Comparison of ENCODE assay signal across 14 mouse cellular contexts in the genomic region with DNA sequence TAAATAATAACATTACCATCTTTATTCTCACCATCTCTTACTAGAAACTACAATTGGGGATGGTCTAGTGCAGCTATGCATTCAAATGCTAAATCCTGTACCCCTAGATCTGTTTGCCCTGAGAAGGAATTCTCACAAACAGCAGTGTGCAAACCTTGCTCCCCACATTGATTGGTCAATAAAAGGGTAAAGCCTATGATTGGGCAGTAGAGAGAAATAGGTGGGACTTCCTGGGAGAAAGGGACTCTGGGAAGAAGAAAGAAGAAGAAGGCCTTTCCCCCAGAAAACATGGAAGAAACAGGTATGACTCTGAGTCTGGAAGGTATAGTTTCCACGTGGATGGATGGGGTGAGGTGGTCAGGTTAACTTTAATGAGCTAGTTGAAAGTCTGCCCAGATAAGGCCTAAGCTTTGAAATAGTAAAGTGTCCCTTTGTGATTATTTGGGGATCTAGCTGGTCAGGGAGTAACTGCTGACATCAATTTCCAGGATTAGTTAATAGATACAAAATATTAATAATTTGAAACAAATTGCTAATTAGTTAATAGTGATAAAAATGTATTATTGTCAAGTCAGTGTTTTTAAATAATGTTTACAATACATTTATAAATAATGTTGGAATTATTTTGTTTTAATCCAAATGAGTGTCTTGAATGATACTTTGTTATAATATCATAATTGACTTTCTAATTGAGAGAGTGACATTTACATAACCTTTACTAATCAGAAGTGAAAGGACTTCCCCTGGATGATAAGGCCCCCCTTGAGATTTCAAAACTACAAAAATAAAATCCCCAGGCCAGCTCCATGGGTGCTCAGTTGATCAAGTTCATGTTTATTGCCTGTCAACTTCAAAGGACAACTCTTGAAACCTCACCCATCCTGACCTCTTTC. TPM values are rescaled to one million over a fixed set of nuclear protein-coding genes. Genes with fewer than 3 reads are reported as not detected.
DNase-seq lines count a peak whose midpoint lies in the region; ATAC-seq and TF ChIP-seq lines count a peak whose summit lies in the region.
"Had no signal": no experiment of that assay in that cellular context is flagged by ENCODE, and none has a peak within 500 bp of the region (broad histone marks: within the 10 kb centered on the region; RNA-seq: fewer than 3 reads in every experiment).

No protein-coding gene starts in this region.

- peak overlapping the region; percentile 77 for H3K27ac ChIP-seq in ES-Bruce4 (ENCODE audit: insufficient read depth, low read length)
- no peak overlapping the region for H3K27ac ChIP-seq in liver, embryonic 16.5 days (ENCODE audit: low read length)
- no peak overlapping the region for H3K27ac ChIP-seq in midbrain, embryonic 11.5 days (ENCODE audit: low read depth, low read length)
- no peak overlapping the region for H3K27ac ChIP-seq in forebrain, postnatal 0 days (ENCODE audit: low read depth, low read length)
- H3K27ac ChIP-seq: embryonic facial prominence, embryonic 12.5 days; forebrain, embryonic 12.5 days; hindbrain, postnatal 0 days; lung, embryonic 15.5 days had no signal

- peak; percentile 32 for DNase-seq in c-Kit-negative CD71-positive TER-119-positive erythroid progenitor cells, embryonic 14.5 days (ENCODE audit: low read depth, low spot score)
- DNase-seq in midbrain, embryonic 11.5 days (ENCODE audit: low spot score, missing footprints) = no peak
- no peak for DNase-seq in adrenal gland, adult 18-20 months (ENCODE audit: low spot score in 2 of 2)
- no peak for DNase-seq in forebrain, postnatal 0 days
- DNase-seq: cerebellum, adult 11 months; right cerebral cortex, postnatal 14 days; thymus, adult 2 months had no signal

- peak overlapping the region; percentile 99 for H3K9ac ChIP-seq in ES-Bruce4 (ENCODE audit: low read depth, poor library complexity, severe bottlenecking)
- no peak overlapping the region for H3K9ac ChIP-seq in liver, embryonic 16.5 days (ENCODE audit: low read depth, low read length)
- H3K9ac ChIP-seq in midbrain, embryonic 11.5 days (ENCODE audit: low read length) = no peak overlapping the region
- no peak overlapping the region for H3K9ac ChIP-seq in forebrain, postnatal 0 days
- H3K9ac ChIP-seq: embryonic facial prominence, embryonic 12.5 days; forebrain, embryonic 12.5 days; lung, embryonic 15.5 days had no signal

- no peaks in the 10 kb centered on the region for H3K79me2 ChIP-seq in C2C12 (ENCODE audit: control insufficient read depth, insufficient read depth)

- no peaks in the 10 kb centered on the region for H3K79me3 ChIP-seq in C2C12 (ENCODE audit: low read depth)

- peak overlapping the region; percentile 40 for H3K4me3 ChIP-seq in C2C12 (ENCODE audit: insufficient read depth, poor library complexity, severe bottlenecking)
- peak overlapping the region; percentile 67 for H3K4me3 ChIP-seq in ES-Bruce4 (ENCODE audit: low read depth, low read length)
- H3K4me3 ChIP-seq in liver, embryonic 16.5 days (ENCODE audit: low read depth, low read length) = peak overlapping the region; percentile 22
- no peak overlapping the region for H3K4me3 ChIP-seq in midbrain, embryonic 11.5 days (ENCODE audit: low read depth, low read length)
- H3K4me3 ChIP-seq in forebrain, postnatal 0 days (ENCODE audit: low read depth, low read length) = no peak overlapping the region
- H3K4me3 ChIP-seq: embryonic facial prominence, embryonic 12.5 days; forebrain, embryonic 12.5 days; lung, embryonic 15.5 days had no signal

- H3K4me1 ChIP-seq in ES-Bruce4 (ENCODE audit: control insufficient read depth, insufficient read depth, low read length) = peaks cover 2% of the 10 kb centered on the region
- no peaks in the 10 kb centered on the region; the same call in none of the 2 replicates for H3K4me1 ChIP-seq in liver, embryonic 16.5 days (ENCODE audit: control insufficient read depth, low read depth, low read length)
- H3K4me1 ChIP-seq in midbrain, embryonic 11.5 days (ENCODE audit: control insufficient read depth, insufficient read depth, low read length) = no peaks in the 10 kb centered on the region
- H3K4me1 ChIP-seq in forebrain, postnatal 0 days (ENCODE audit: insufficient read depth) = no peaks in the 10 kb centered on the region
- H3K4me1 ChIP-seq: embryonic facial prominence, embryonic 12.5 days; forebrain, embryonic 12.5 days; lung, embryonic 15.5 days had no signal

- peak; percentile 71 for ATAC-seq in liver, embryonic 16.5 days (ENCODE audit: low read depth)
- ATAC-seq in midbrain, embryonic 11.5 days (ENCODE audit: low FRiP score) = no peak
- no peak for ATAC-seq in forebrain, postnatal 0 days
- ATAC-seq: hindbrain, postnatal 0 days had no signal

- no peak for TF ChIP-seq CTCF in C2C12 (IDR thresholded peaks at IDR 0.05; ENCODE audit: control insufficient read depth, insufficient read depth, insufficient read length)
- no peak for TF ChIP-seq CTCF in ES-Bruce4 (IDR thresholded peaks at IDR 0.05; ENCODE audit: low read depth, low read length)
- no peak for TF ChIP-seq CTCF in forebrain, postnatal 0 days (IDR thresholded peaks at IDR 0.05; ENCODE audit: low read depth)

- H3K9me3 ChIP-seq in ES-Bruce4 (replicated peaks; ENCODE audit: control insufficient read depth, insufficient read depth, low read length, poor library complexity, severe bottlenecking) = no peaks in the 10 kb centered on the region
- no peaks in the 10 kb centered on the region for H3K9me3 ChIP-seq in liver, embryonic 16.5 days (replicated peaks; ENCODE audit: control insufficient read depth, low read length)
- no peaks in the 10 kb centered on the region for H3K9me3 ChIP-seq in midbrain, embryonic 11.5 days (ENCODE audit: control insufficient read depth, low read length)
- no peaks in the 10 kb centered on the region for H3K9me3 ChIP-seq in forebrain, postnatal 0 days (ENCODE audit: low read length)
- H3K9me3 ChIP-seq: embryonic facial prominence, embryonic 12.5 days; forebrain, embryonic 12.5 days; lung, embryonic 15.5 days had no signal

- peak overlapping the region; percentile 38 for H3ac ChIP-seq in C2C12 (ENCODE audit: control insufficient read depth, insufficient read length, low read depth)

- TF ChIP-seq EP300 in ES-Bruce4 (IDR thresholded peaks at IDR 0.05; ENCODE audit: insufficient read depth, low read depth, low read length) = no peak

- WGBS in liver, embryonic 16.5 days (ENCODE audit: insufficient replicate concordance) = 36% methylated on average over 1 of the region's 1 CpGs
- WGBS in midbrain, embryonic 11.5 days = 53% methylated on average over 1 of the region's 1 CpGs
- WGBS in forebrain, postnatal 0 days = 50% methylated on average over 1 of the region's 1 CpGs

- no peak overlapping the region for H3K4me2 ChIP-seq in liver, embryonic 16.5 days (ENCODE audit: low read depth, low read length)
- H3K4me2 ChIP-seq in midbrain, embryonic 11.5 days = no peak overlapping the region
- H3K4me2 ChIP-seq in forebrain, postnatal 0 days (ENCODE audit: low read depth) = no peak overlapping the region
- H3K4me2 ChIP-seq: embryonic facial prominence, embryonic 12.5 days; forebrain, embryonic 12.5 days; lung, embryonic 15.5 days had no signal

- H3K27me3 ChIP-seq in C2C12 (ENCODE audit: control insufficient read depth, insufficient read depth, insufficient read length) (no peaks in the 10 kb centered on the region), ES-Bruce4 (ENCODE audit: control insufficient read depth, insufficient read depth, low read length, poor library complexity, severe bottlenecking) (no peaks in the 10 kb centered on the region)
- no peaks in the 10 kb centered on the region for H3K27me3 ChIP-seq in liver, embryonic 16.5 days (ENCODE audit: control insufficient read depth, insufficient read depth, low read depth, low read length)
- H3K27me3 ChIP-seq in midbrain, embryonic 11.5 days (ENCODE audit: control insufficient read depth, insufficient read depth, low read length) = no peaks in the 10 kb centered on the region
- H3K27me3 ChIP-seq in forebrain, postnatal 0 days (ENCODE audit: insufficient read depth, low read length) = no peaks in the 10 kb centered on the region
- H3K27me3 ChIP-seq: embryonic facial prominence, embryonic 12.5 days; forebrain, embryonic 12.5 days; lung, embryonic 15.5 days had no signal

- TF ChIP-seq POLR2A in ES-Bruce4 (IDR thresholded peaks at IDR 0.05; ENCODE audit: insufficient read depth, low read length) = no peak

- H3K36me3 ChIP-seq in C2C12 (ENCODE audit: control insufficient read depth, insufficient read depth) (no peaks in the 10 kb centered on the region), ES-Bruce4 (ENCODE audit: control insufficient read depth, insufficient read depth, low read length, poor library complexity, severe bottlenecking) (peaks cover 8% of the 10 kb centered on the region; the same call in 1 of the 2 replicates)
- no peaks in the 10 kb centered on the region for H3K36me3 ChIP-seq in liver, embryonic 16.5 days (ENCODE audit: control insufficient read depth, insufficient read depth)
- H3K36me3 ChIP-seq in midbrain, embryonic 11.5 days (ENCODE audit: control insufficient read depth, insufficient read depth, low read length) = no peaks in the 10 kb centered on the region
- no peaks in the 10 kb centered on the region for H3K36me3 ChIP-seq in forebrain, postnatal 0 days (ENCODE audit: insufficient read depth)
- H3K36me3 ChIP-seq: embryonic facial prominence, embryonic 12.5 days; forebrain, embryonic 12.5 days; lung, embryonic 15.5 days had no signal

TF ChIP-seq in C2C12, 6 proteins besides CTCF, POLR2A, EP300 and RAD21:
- TF ChIP-seq FOSL1 (IDR thresholded peaks at IDR 0.05; ENCODE audit: insufficient read depth, low read length, poor library complexity, severe bottlenecking) = no peak
- TF ChIP-seq MAX (IDR thresholded peaks at IDR 0.05) = peak; percentile 24
TF ChIP-seq in C2C12: peak in this region for 1.

RNA-seq across cellular contexts. Expression of gene Kif2a, which starts 12.3 kb away (rescaled TPM):
- 21.7 TPM for polyA plus RNA-seq in C2C12 (2012; fragmentation: generic; extraction: Trizol)
- 148 and 162 TPM in 2 replicates for polyA plus RNA-seq in ES-Bruce4 (2011; ENCODE audit: insufficient read depth, insufficient read length, low read depth, missing spikeins)
- polyA plus RNA-seq in liver, embryonic 16.5 days (2015; fragmentation: Nextera tagmentation; extraction: Ambion mirVana) = 12.7 and 13.2 TPM in 2 replicates
- polyA plus RNA-seq in midbrain, embryonic 11.5 days (2014; fragmentation: Nextera tagmentation; extraction: Ambion mirVana) = 27.8 and 30.1 TPM in 2 replicates
- 10 to 100 TPM; 47.3 to 47.9 TPM for total RNA-seq in adrenal gland, adult 18-20 months (2021)
- total RNA-seq in forebrain, postnatal 0 days (2014; rRNA removed) = 43.4 and 43.6 TPM in 2 replicates
- 59.8 and 65.5 TPM in 2 replicates for polyA plus RNA-seq in forebrain, postnatal 0 days (2015; fragmentation: Nextera tagmentation; extraction: Ambion mirVana)

Comparison
In these comparisons a context has a peak if more than half of its experiments do, and no peak if none do; other contexts are left out.
1. H3K4me3 ChIP-seq: peak in C2C12 (single experiment), ES-Bruce4 (single experiment) and liver, embryonic 16.5 days (single experiment); none in midbrain, embryonic 11.5 days (single experiment) and forebrain, postnatal 0 days (single experiment).